Mouse (Mus musculus): Measurements from ENCODE around the gene Hnrnpa1.
"Not testable (repeated sequence)": the region's sequence is repeated elsewhere in the genome, so short reads cannot be mapped to it uniquely, and the experiment has no call there.

Hnrnpa1 gene

GRCm38 (mm10) chr15:103272419-103273279 is 32.4 kb downstream of the Hnrnpa1 start, which contains the start of gene Copz1:
Gene Copz1, plus strand, starts transcription at chr15:103272714.
- DNase-seq (ENCODE audit: low read depth, low spot score): peak; percentile 99

GRCm38 (mm10) chr15:103275943-103276342 is 35.7 kb downstream of the Hnrnpa1 start:
- not testable (repeated sequence) for DNase-seq (ENCODE audit: low read depth, low spot score)

GRCm38 (mm10) chr15:103277949-103278348 is 37.7 kb downstream of the Hnrnpa1 start:
- DNase-seq (ENCODE audit: low read depth, low spot score): no peak

GRCm38 (mm10) chr15:103279750-103280149 is 39.5 kb downstream of the Hnrnpa1 start:
- DNase-seq (ENCODE audit: low read depth, low spot score): no peak

GRCm38 (mm10) chr15:103280817-103281464 is 40.7 kb downstream of the Hnrnpa1 start:
- no peak for DNase-seq (ENCODE audit: low read depth, low spot score)

- DNase-seq (ENCODE audit: low read depth, low spot score): no peak
Observed at GRCm38 (mm10) chr15:103281465-103282205, 41.4 kb downstream of the Hnrnpa1 start.

- no peak for DNase-seq (ENCODE audit: low read depth, low spot score)
Observed at GRCm38 (mm10) chr15:103284066-103284465, 43.8 kb downstream of the Hnrnpa1 start.

- no peak for DNase-seq (ENCODE audit: low read depth, low spot score)
Observed at GRCm38 (mm10) chr15:103284647-103285046, 44.4 kb downstream of the Hnrnpa1 start.

- no peak for DNase-seq (ENCODE audit: low read depth, low spot score)
Observed at GRCm38 (mm10) chr15:103285778-103286417, 45.7 kb downstream of the Hnrnpa1 start.

GRCm38 (mm10) chr15:103289600-103289999 is 49.4 kb downstream of the Hnrnpa1 start:
- DNase-seq (ENCODE audit: low read depth, low spot score): no peak

GRCm38 (mm10) chr15:103290417-103290816 is 50.2 kb downstream of the Hnrnpa1 start:
- DNase-seq (ENCODE audit: low read depth, low spot score): no peak

GRCm38 (mm10) chr15:103290843-103291242 is 50.6 kb downstream of the Hnrnpa1 start:
- DNase-seq (ENCODE audit: low read depth, low spot score): no peak

- no peak for DNase-seq (ENCODE audit: low read depth, low spot score)
Observed at GRCm38 (mm10) chr15:103292673-103293345, 52.6 kb downstream of the Hnrnpa1 start.

GRCm38 (mm10) chr15:103293375-103293774 is 53.1 kb downstream of the Hnrnpa1 start:
- DNase-seq (ENCODE audit: low read depth, low spot score): no peak

- no peak for DNase-seq (ENCODE audit: low read depth, low spot score)
Observed at GRCm38 (mm10) chr15:103294649-103295048, 54.4 kb downstream of the Hnrnpa1 start.

GRCm38 (mm10) chr15:103295851-103296250 is 55.6 kb downstream of the Hnrnpa1 start:
- DNase-seq (ENCODE audit: low read depth, low spot score): no peak

All from brain, embryonic 18.5 days (tissue).